Mouse (Mus musculus): ENCODE measurements around the gene Rsrc1.

- TF ChIP-seq CTCF (IDR thresholded peaks at IDR 0.05; ENCODE audit: control insufficient read depth, insufficient read depth, insufficient replicate concordance, low read depth, low read length) (no peak), POLR2A (IDR thresholded peaks at IDR 0.05; ENCODE audit: control insufficient read depth, low read depth, low read length) (no peak)
These were observed 393.2 kb downstream of the Rsrc1 start for GRCm38 (mm10) chr3:67374360-67374778.

Data from testis, adult 2 months (tissue).